Mouse (Mus musculus) ovary, postnatal 10 days (tissue): ENCODE measurements around the gene Alox5ap.

ENCODE experiments used
- DNase-seq: peaks from one replicate; pipeline ENCODE4 v3.0.0; 2022; ENCODE audit warnings: low spot score

The Alox5ap gene

GRCm38 (mm10) chr5:149316926-149317325 lies 52.4 kb downstream of the Alox5ap start:
- no peak for DNase-seq

DNA sequence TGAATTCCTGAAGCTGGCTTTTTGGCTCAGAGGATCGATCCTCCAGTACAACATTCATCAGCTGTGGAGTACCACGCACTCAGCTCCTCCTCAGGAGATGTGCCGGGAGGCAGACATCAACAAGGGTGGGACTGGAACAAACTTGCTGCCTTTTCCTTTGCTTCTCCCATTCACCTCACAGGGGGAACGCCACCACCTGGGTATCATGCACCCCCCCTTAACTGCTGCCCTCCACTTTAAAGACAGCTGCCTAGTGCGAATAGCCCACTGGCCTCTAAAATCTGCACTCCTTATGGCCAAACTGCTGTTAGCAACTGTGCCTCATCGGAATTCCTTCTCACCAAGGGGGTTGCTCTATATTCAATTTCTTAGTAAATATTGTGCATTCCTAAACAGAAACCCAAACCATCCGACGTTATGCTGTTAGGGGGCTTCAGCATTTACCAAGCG lies 55.3 kb downstream of the Alox5ap start:
- no peak for DNase-seq

DNA sequence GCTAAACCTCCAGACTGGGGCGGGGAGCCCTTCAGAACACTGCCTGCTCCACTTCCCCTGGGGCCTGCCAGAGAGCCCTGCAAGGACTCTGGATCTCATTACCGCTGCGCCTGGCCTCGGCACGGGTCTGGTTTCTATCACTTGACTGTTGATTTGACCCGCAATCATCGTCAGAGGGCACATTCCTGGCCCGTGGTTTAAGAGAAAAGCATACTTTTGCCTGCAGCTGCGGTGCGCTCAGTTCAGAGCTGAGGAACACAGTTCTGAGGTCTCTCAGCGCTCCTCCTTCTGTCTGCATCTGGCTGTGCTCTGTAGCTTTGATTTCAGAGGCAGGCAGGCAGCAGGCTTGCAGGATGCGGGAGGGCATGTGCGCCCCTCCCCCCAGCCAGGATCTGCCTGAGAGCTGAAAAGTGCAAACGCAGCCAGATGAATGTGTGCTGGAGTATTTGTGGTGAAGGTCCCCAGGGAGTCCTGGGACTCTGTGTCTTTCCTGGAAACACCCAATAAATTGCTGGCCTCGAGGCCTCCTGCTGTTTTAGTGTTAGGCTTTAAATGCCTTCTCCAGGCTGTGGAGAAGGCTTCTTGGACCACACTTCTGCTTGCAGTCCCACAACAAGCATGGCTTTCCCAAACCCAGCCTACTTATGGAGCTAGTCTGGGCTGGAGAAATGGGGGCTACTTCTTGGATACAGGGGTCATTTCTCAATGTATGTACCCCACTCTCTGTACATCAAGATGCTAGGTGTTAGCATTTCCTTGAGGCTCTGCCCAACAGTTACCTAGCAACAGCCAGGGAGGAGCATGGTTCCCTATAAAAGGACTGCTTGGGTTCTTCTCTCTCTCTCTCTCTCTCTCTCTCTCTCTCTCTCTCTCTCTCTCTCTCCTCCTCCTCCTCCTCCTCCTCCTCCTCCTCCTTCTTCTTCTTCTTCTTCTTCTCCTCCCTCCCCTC lies 56.2 kb downstream of the Alox5ap start:
- DNase-seq, result peak; percentile 42

GRCm38 (mm10) chr5:149321909-149322841 lies 57.6 kb downstream of the Alox5ap start:
- DNase-seq, result no peak

DNA sequence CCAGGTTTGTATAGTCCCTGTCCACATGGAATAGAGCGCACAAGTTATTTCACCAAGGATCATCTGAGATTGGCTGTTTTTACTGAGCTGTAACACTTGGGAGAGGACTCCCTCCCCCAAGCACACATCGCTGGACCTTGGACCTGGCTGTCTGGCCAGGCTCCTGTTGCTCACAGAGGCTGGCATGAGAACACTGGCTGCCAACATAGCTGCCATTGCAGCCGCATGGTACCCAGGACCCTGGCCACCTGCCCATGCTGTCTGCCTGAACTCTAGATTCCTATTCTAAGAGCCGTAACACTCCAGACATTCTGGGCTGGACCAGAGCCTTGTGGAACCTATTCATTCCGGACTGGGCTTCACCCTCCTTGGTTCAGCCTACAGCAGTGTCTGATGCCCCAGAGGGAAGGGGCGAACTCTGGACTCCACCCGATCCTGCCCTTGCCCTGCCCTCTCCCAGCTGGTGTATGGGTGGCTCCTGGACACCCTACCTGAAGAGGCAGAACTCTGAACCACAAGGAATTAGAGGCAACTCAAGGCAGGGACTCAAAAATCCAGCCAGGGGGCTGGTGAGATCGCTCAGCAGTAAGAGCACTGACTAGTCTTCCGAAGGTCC lies 58.5 kb downstream of the Alox5ap start:
- DNase-seq, result no peak

GRCm38 (mm10) chr5:149324739-149325138 lies 60.2 kb downstream of the Alox5ap start:
- no peak for DNase-seq

GRCm38 (mm10) chr5:149329098-149329887 lies 64.7 kb downstream of the Alox5ap start:
- DNase-seq, result no peak

GRCm38 (mm10) chr5:149330601-149331000 lies 66.0 kb downstream of the Alox5ap start:
- no peak for DNase-seq

DNA sequence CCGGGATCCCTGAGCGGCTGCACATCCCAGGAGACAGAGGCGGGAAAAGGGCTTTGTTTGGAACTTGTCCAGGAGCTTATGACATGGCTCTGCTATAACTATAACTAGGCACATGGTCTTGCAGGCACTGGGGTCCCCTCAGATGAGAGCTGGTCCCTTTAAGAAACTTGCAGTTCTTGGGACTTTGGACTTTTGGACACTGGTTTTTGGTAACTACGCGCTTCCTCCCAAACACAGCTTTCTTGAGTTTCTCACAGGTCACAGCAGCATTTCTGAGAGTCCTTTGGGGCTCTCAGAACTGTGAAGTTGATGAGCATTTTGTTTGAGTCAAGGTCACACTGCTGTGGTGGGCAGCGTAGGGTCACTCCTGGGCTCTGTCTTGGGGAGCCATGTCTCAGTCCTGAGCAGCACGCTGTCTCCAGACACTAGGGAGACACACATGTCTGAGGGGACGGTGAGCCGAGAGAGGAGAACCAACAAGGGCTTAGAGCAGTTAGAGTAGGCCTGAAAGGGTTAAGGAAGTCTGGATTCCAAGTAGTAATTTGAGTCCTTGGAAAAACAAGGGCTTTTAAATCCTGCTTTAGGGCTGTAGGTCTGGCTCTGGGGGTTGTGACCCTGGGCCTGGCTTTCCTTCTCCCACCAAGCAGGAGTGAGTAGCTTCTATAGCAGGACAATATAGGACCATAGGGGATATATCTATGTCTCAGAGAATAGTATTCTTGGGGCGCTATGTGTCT lies 67.0 kb downstream of the Alox5ap start:
- DNase-seq, result no peak

GRCm38 (mm10) chr5:149332787-149333186 lies 68.2 kb downstream of the Alox5ap start:
- no peak for DNase-seq

- no peak for DNase-seq
Measured at GRCm38 (mm10) chr5:149333941-149334698, 69.6 kb downstream of the Alox5ap start.

DNA sequence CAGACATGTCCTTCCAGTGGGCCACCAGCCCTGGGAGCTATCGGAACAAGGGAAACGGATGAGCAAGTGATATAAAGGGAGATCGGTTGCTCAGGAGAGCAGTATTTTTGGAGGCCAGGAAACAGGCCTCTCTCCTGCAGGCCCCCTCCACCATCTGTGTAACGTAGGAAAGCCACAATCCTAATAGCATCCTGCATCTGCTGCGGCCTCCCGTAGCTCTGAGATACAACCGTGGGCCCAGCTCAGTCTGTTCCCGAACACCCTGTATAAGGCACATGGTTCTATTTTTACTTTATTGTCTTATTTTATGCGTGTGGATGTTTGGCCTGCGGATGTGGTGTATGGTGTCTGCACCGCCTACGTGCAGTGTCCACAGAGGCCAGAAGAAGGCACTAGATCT lies 70.4 kb downstream of the Alox5ap start:
- no peak for DNase-seq

DNA sequence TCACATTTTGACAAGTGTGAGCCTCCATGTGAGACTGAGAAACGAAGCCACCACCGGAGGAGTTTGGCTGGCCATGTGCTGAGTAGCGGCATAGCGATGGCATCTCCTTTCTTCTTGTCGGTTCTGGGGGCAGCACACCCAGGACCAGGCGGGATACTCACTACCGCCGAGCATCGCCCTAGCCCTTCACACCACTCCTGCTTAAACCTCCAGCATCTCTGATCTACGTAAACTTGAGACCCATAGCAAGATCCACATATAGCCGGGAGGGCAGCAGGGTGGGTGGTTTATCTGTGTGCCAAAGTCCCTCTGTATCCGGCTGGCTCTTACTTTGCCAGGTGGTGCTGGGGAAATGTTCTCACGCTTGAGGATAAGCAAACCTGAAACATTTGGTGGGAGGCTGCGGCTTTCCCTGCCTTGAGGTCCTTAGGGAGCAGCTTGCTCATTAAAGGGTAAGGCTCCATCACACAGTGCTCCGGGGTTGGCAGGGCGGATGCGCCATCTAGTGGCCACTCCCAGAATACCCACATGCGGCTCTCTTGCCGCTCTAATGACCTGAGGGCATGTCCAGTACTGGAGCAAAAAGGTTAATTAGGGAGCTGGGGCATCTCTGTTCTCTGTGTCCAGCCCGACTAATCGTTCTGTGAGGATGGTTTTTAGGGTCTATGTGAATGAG lies 71.1 kb downstream of the Alox5ap start:
- peak; percentile 71 for DNase-seq

- DNase-seq, result no peak
Measured at GRCm38 (mm10) chr5:149337148-149337547, 72.6 kb downstream of the Alox5ap start.
